Mouse (Mus musculus): ENCODE measurements around the gene Doc2g.
"Not testable (repeated sequence)": the region's sequence is repeated elsewhere in the genome, so short reads cannot be mapped to it uniquely, and the experiment has no call there.

Gene Doc2g

GRCm38 (mm10) chr19:4017921-4018587, 14.9 kb downstream of the Doc2g start:
- DNase-seq (ENCODE audit: low spot score in 2 of 2), result no peak

DNA sequence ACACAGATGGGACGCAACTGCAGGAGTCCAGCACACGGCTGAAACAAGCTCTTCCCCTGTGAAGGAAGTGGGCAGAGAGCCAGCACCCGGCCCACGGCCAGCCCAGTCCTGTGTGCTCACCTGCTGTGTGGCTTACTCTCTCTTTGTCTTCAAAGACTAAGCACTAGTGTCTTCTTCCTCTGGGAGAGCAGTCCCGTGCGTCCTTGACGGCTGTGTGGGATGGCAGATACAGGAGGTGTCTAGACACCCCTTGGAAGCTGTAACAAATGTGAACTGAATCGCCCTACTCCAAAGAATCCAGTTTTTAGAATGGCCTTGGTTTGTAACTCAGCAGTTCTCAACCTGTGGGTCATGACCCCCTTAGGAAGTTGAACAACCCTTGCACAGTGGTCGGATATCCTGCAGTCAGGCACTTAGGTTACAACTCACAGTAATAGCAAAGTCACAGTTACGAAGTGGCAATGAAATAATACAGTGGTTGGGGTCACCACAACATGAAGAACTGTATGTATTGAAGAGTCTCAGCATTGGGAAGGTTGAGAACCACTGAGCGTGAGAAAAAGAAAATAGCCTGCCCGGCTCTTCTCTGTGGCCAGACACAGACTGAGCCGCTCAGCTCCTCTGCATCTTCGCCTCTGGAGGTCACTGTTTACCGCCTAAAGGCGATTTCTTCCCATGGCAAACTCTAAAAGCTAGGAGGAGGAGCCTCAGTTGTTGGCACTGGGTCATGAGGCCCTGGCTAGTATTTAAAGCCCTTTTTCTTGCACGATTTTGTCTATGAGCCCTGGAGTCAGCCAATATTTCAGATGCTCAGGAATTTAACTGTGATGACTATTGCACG, 15.8 kb downstream of the Doc2g start:
- DNase-seq (ENCODE audit: low spot score in 2 of 2), result peak; percentile 50 to 59

GRCm38 (mm10) chr19:4023185-4023584, 20.1 kb downstream of the Doc2g start:
- DNase-seq (ENCODE audit: low spot score in 2 of 2), result no peak

DNA sequence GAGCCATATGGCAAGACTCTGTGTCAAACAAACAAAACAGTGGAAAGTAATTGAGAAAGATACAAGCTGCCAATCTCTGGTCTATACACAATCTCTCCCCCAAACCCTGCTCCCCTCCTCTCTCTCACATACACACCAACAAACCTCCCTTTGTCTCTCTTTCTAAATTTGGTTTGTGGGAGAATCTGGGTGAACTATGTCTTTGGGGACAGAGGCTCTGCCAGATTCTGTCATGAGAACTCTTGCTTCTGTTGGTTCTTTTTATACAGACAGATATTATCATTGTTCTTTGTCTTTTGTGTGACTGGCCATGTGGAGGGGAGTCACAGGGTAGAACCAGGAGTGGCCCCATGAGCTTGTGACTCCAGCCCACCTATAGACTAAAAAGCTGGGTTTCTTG, 24.5 kb downstream of the Doc2g start:
- DNase-seq (ENCODE audit: low spot score in 2 of 2), result no peak

- DNase-seq (ENCODE audit: low spot score in 2 of 2), result no peak
Measured at GRCm38 (mm10) chr19:4032668-4033067, 29.6 kb downstream of the Doc2g start.

DNA sequence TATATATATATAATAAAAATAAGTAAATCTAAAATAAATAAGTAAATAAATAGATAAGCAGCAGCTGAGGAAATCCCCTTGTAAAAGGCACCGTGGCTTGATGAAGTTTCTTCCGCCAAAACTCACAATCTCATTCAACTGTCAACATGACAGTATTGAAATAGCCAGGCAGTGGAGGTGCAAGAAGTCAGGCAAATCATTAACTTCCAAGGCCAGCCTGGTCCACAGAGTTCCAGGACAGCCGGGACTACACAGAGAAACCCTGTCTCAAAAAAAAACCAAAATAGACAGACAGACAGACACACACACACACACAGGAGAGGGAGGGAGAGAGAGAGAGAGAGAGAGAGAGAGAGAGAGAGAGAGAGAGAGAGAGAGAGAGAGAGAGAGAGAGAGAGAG, 30.2 kb downstream of the Doc2g start:
- no peak for DNase-seq (ENCODE audit: low spot score in 2 of 2)

GRCm38 (mm10) chr19:4033742-4034141, 30.6 kb downstream of the Doc2g start:
- DNase-seq (ENCODE audit: low spot score in 2 of 2), result no peak

DNA sequence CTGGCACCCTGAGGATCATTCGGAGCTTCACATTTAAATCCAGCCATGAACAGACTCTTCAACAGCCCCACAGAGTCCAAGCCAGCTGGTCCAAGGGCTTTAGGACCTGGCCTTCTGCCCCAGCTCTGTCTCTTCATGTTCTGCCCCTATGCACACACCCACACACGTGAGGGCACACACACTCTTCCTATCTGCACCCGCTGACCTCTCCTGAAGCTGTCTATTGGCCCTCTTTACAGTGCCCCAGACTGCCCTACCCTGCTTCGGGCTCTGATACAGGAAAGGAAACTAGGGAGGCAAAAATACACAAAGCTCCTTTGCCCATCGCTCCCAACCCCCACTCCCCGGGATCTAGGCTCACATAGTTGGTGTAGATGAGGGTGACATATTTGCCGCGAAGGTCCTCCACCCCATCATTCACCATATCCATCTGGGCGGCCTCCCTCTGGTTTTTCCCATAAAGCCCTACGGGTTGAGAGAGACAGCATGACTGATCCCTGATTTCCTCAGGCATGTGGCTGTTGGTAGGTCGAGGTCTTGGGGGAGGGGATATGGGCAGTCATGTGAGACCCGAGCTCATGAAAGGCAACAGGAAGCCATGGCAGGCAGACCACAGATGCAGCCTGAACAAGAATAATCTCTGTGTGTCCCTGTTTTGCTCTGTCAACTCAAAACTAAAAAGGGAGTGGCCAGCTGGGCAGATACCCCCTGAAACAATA, 33.4 kb downstream of the Doc2g start:
- no peak for DNase-seq (ENCODE audit: low spot score in 2 of 2)

DNA sequence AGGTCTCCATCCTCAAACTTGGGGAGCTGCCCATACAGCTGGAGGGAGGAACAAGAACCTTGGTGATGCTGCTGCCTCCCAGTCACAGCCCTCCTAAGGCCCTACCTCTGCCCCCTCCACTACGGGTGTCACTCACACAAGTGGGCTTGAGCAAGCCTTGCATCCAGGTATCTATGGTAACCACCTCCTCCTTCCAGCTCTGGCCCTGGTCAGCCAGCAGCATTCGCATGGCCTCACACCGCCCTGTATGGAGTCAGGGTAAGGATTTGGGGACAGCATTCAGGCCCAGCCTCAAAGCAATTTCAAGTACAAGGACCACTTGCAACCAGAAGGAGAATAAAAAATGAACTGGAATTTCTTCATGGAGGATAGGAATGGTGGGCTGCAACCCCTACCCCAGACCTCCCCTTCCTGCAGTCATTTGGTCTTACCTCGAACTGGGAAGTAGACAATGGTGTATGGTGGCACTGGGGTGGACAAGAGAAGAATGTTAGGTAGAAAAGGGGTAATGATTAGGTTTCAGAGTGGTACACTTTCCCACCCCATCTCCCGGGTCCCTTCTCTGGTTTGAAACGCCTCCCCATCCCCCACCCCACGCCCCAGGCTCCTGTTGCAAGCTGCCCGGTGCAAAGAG, 34.2 kb downstream of the Doc2g start:
- DNase-seq (ENCODE audit: low spot score in 2 of 2), result not testable (repeated sequence)

DNA sequence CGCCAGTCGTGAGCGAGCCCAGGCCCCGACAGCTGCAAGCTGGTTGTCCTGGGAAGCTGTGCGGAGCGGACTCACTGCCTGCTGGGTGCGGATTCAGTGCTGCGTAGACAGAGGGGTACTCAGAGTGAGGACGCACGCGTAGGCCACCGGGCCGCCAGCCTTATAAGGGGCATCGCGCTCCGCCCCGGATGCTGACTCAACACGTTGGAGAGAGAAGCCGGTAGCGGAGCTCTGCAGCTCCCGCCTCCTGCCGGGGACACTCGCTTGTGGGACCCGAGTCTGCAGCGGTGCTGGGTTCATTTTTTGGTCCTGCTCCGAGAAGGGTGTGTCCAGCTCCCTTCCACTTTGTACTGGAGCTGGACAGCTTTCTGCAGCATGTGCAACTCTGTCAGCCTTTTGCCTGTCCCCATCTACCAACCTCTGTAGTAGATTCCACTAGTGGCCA, 34.7 kb downstream of the Doc2g start, which contains the start of gene Gstp1:
TSS of gene Gstp1 (minus strand) at position 198 of the 445 bp plus-strand sequence.
- DNase-seq (ENCODE audit: low spot score in 2 of 2), result peak; percentile 81 to 87

DNA sequence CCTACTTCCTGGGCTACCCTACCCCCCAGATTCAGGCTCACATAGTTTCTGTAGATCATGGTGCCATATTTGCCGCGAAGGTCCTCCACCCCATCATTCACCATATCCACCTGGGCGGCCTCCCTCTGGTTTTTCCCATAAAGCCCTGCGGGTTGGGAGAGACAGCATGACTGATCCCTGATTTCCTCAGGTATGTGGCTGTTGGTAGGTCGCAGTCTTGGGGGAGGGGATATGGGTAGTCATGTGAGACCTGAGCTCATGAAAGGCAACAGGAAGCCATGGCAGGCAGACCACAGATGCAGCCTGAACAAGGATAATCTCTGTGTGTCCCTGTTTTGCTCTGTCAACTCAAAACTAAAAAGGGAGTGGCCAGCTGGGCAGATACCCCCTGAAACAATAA, 37.8 kb downstream of the Doc2g start:
- not testable (repeated sequence) for DNase-seq (ENCODE audit: low spot score in 2 of 2)

- DNase-seq (ENCODE audit: low spot score in 2 of 2), result not testable (repeated sequence)
Measured at GRCm38 (mm10) chr19:4041500-4041899, 38.4 kb downstream of the Doc2g start.

GRCm38 (mm10) chr19:4042124-4042523, 39.0 kb downstream of the Doc2g start:
- no peak for DNase-seq (ENCODE audit: low spot score in 2 of 2)

GRCm38 (mm10) chr19:4044109-4044508, 41.0 kb downstream of the Doc2g start:
- DNase-seq (ENCODE audit: low spot score in 2 of 2), result not testable (repeated sequence)

GRCm38 (mm10) chr19:4045966-4046865, 43.1 kb downstream of the Doc2g start, which contains the start of gene Gstp2:
Gene Gstp2 (minus strand): TSS chr19:4046023.
- peak; percentile 76 to 79 for DNase-seq (ENCODE audit: low spot score in 2 of 2)

DNA sequence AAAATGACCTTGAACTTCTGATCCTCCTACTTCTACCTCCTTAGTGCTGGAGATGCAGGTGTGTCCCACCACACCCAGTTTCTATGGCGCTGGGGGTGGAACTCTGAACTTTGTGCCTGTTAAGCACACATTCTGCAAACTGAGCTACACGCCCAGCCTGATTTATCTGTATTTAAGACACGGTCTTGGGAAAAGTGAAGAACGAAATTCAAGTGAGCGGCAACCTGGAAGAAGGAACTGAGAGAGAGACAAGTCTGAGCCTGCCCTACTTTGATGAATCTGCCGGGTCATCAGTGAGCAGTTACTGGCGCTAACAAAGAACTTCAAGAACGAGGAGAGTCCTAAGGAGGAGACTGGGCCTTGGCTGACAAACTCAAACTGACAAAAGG, 43.7 kb downstream of the Doc2g start:
- no peak for DNase-seq (ENCODE audit: low spot score in 2 of 2)

DNA sequence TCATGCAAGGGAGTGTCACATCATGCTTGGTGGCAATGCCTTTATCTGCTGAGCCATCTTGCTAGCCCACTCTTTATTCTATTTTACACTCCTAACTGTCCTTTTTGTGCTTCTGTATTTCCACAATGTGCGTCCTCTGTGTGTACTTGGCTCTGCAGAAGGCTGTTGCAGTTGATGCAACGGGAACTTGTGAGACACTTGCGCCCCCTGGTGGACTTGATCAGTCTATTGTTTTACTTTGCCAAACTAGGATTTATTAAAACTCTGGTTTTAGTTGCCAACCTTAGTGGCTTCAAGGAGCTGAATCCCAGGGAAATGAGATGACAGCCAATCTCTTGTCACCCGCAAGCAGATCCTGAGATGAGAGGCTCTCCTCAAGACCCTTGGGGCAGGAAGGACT, 44.7 kb downstream of the Doc2g start:
- DNase-seq (ENCODE audit: low spot score in 2 of 2), result peak; percentile 34 to 41

DNA sequence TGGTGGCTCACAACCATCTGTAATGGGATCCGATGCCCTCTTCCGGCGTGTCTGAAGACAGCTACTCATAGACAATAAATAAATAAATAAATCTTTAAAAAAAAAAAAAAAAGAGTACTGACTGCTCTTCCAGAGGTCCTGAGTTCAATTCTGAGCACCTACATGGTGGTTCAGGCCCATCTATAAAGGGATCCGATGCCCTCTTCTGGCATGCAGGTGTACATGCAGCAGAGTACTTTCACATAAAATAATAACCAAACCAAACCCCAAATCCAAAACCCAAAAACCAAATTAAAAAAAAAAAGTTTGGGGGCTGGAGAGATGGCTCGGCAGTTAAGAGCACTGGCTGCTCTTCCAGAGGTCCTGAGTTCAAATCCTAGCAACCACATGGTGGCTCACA, 46.0 kb downstream of the Doc2g start:
- not testable (repeated sequence) for DNase-seq (ENCODE audit: low spot score in 2 of 2)

DNA sequence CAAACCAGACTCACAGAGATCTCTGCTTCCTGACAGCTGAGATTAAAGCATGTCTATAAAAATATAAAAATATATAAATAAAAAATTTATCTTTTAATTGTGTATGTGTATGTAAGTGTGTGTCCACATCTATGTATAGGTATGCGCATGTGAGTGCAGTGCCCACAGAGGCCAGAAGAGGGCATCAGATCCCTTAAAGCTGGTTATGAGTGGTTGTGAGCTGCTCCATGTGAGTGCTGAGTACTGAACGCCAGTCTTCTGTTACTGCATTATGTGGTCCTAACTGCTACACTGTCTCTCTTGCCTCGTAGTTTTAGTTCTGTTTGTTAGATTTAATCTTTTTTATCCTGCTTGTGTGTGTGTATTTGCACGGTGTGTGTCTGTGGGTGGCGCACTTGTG, 47.9 kb downstream of the Doc2g start:
- DNase-seq (ENCODE audit: low spot score in 2 of 2), result no peak

DNA sequence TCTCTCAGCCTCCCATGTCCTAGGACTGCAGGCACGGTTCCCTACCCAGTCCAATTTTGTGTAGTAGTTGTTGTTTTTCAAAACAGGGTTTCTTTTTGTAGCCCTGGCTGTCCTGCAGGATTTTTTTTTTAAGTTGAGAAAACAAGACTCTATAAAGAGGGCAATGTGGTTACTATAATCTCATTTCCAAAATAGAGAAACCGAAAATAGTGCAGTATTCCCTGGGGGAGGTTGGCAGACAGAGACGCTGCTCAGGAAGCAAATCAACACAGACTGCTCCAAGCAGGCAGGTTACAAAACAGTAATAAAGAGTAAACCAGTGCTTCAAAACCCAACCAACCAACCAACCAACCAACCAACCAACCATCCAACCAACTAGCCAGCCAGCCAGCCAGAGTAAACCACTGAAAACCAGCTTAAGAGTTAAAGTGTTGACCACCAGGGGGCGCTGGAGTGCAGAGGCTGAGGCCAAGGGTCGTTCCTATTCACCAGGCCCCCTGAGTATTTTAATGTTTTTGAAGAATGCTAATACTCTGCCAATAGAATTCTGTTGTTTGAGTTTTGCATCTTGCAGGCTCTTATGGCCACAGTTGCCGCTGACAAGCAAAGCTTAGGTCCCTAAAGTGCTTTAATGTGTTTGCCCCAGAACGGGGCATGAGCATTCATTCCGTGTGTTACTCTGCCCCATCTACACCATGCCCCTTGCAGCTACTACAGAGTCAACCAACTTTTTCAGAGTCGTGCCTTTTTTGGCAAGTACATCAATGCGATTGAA, 48.8 kb downstream of the Doc2g start:
- no peak for DNase-seq (ENCODE audit: low spot score in 2 of 2)
